Mouse (Mus musculus): ENCODE measurements around the gene Tubgcp4.

DNA sequence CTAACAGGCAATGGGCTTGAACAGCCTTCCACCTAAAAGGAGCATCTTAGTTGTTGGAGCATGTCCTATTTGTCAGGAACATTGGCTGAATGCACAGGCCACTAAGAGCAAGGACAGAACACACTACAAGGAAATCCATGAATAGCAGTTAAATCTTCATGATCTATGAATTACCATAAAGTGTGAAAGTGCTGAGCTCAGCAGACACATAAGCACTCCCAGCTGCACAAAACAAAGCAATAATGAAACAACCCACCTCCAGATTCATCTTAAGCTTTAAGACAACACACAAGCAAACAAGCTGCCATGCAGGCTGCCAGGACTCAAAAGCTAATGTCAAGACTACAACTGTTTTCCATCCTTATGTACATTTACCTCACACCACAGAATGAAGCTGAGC, 48.7 kb downstream of the Tubgcp4 start:
- TF ChIP-seq CTCF (IDR thresholded peaks at IDR 0.05; ENCODE audit: extremely low read depth, insufficient read depth, insufficient read length, insufficient replicate concordance) (no peak), POLR2A (IDR thresholded peaks at IDR 0.05; ENCODE audit: low read depth, low read length) (no peak)
